Mouse (Mus musculus) embryonic fibroblast, embryonic 13.5 days (primary cell): ENCODE measurements around the gene Ctnnbl1.

Experiments used
- CTCF ChIP-seq: IDR thresholded peaks from 2 replicates; pipeline ENCODE4 v1.5.1; 2011; ENCODE audit warnings: mild to moderate bottlenecking, control low read depth, low read length, moderate library complexity, borderline replicate concordance; ENCODE audit not compliant: insufficient read depth
- POLR2A ChIP-seq: IDR thresholded peaks from 2 replicates; pipeline ENCODE4 v1.6.1; 2011; ENCODE audit warnings: low read depth, mild to moderate bottlenecking, control low read depth, low read length, moderate library complexity

GRCm38 (mm10) chr2:157707191-157707923 is 29.8 kb upstream of the Ctnnbl1 start:
- TF ChIP-seq CTCF (no peak), POLR2A (no peak)
